Mouse (Mus musculus): ENCODE measurements around the gene Vax1.

GRCm38 (mm10) chr19:59216891-59217290, 47.0 kb upstream of the Vax1 start:
- TF ChIP-seq POLR2A (IDR thresholded peaks at IDR 0.05; ENCODE audit: borderline replicate concordance, low read depth, low read length) (no peak), CTCF (IDR thresholded peaks at IDR 0.05; ENCODE audit: low read depth, low read length) (no peak)
